Mouse (Mus musculus): ENCODE measurements around the gene S1pr4. TPM values are rescaled to one million over a fixed set of nuclear protein-coding genes. Genes with fewer than 3 reads are reported as not detected.
A peak's percentile ranks its signal among the peaks of the same experiment; 100 is the strongest.

The S1pr4 gene
- polyA plus RNA-seq, 1 experiment from 2014 or later = 1.3 TPM

GRCm38 (mm10) chr10:81519227-81519977, 19.5 kb upstream of the S1pr4 start:
- TF ChIP-seq CTCF (IDR thresholded peaks at IDR 0.05; ENCODE audit: low read depth) = no peak
- H3K9ac ChIP-seq = no peak overlapping the region
- no peak for ATAC-seq (ENCODE audit: insufficient read depth)
- DNase-seq = peak; percentile 23
- no peaks in the 10 kb centered on the region for H3K9me3 ChIP-seq (ENCODE audit: low read depth, low read length)
- no peak overlapping the region for H3K27ac ChIP-seq (ENCODE audit: low read depth)
- H3K4me3 ChIP-seq (ENCODE audit: low read depth, low read length) = no peak overlapping the region
- no peak overlapping the region for H3K4me2 ChIP-seq
- no peaks in the 10 kb centered on the region for H3K27me3 ChIP-seq (ENCODE audit: insufficient read depth, low read length)
- 73% methylated on average over 6 of the region's 6 CpGs for WGBS
- H3K4me1 ChIP-seq (ENCODE audit: insufficient read depth) = no peaks in the 10 kb centered on the region
- no peaks in the 10 kb centered on the region for H3K36me3 ChIP-seq (ENCODE audit: insufficient read depth)

- no peaks in the 10 kb centered on the region for H3K4me1 ChIP-seq (ENCODE audit: insufficient read depth)
Measured at GRCm38 (mm10) chr10:81518546-81518945, 18.6 kb upstream of the S1pr4 start.

GRCm38 (mm10) chr10:81517227-81517626, 17.3 kb upstream of the S1pr4 start:
- H3K4me1 ChIP-seq (ENCODE audit: insufficient read depth) = no peaks in the 10 kb centered on the region
- H3K27ac ChIP-seq (ENCODE audit: low read depth) = no peak overlapping the region
- no peak overlapping the region for H3K4me2 ChIP-seq
- no peaks in the 10 kb centered on the region for H3K27me3 ChIP-seq (ENCODE audit: insufficient read depth, low read length)
- no peaks in the 10 kb centered on the region for H3K36me3 ChIP-seq (ENCODE audit: insufficient read depth)
- DNase-seq = no peak
- ATAC-seq (ENCODE audit: insufficient read depth) = no peak
- H3K4me3 ChIP-seq (ENCODE audit: low read depth, low read length) = no peak overlapping the region
- no peak for TF ChIP-seq CTCF (IDR thresholded peaks at IDR 0.05; ENCODE audit: low read depth)
- WGBS = 76% methylated on average over 8 of the region's 8 CpGs
- no peak overlapping the region for H3K9ac ChIP-seq
- no peaks in the 10 kb centered on the region for H3K9me3 ChIP-seq (ENCODE audit: low read depth, low read length)

More at GRCm38 (mm10) chr10:81518546-81518945, 18.6 kb upstream of the S1pr4 start:
- 11% methylated on average over 4 of the region's 4 CpGs for WGBS
- Histone ChIP-seq H3K9ac (no peak overlapping the region), H3K27ac (ENCODE audit: low read depth) (no peak overlapping the region), H3K36me3 (ENCODE audit: insufficient read depth) (no peaks in the 10 kb centered on the region), H3K4me3 (ENCODE audit: low read depth, low read length) (no peak overlapping the region), H3K27me3 (ENCODE audit: insufficient read depth, low read length) (no peaks in the 10 kb centered on the region), H3K4me2 (no peak overlapping the region), H3K9me3 (ENCODE audit: low read depth, low read length) (no peaks in the 10 kb centered on the region)
- TF ChIP-seq CTCF (IDR thresholded peaks at IDR 0.05; ENCODE audit: low read depth) = peak; percentile 78
- ATAC-seq (ENCODE audit: insufficient read depth) (no peak), DNase-seq (peak; percentile 79)

GRCm38 (mm10) chr10:81513798-81514197, 13.9 kb upstream of the S1pr4 start:
- WGBS = 79% methylated on average over 5 of the region's 5 CpGs
- no peaks in the 10 kb centered on the region for H3K27me3 ChIP-seq (ENCODE audit: insufficient read depth, low read length)

GRCm38 (mm10) chr10:81510246-81510810, 10.4 kb upstream of the S1pr4 start:
- WGBS = 71% methylated on average over 14 of the region's 14 CpGs
- Histone ChIP-seq H3K27ac (ENCODE audit: low read depth) (no peak overlapping the region), H3K9me3 (ENCODE audit: low read depth, low read length) (no peaks in the 10 kb centered on the region), H3K36me3 (ENCODE audit: insufficient read depth) (no peaks in the 10 kb centered on the region), H3K4me2 (no peak overlapping the region), H3K4me1 (ENCODE audit: insufficient read depth) (no peaks in the 10 kb centered on the region), H3K4me3 (ENCODE audit: low read depth, low read length) (no peak overlapping the region), H3K27me3 (ENCODE audit: insufficient read depth, low read length) (no peaks in the 10 kb centered on the region), H3K9ac (no peak overlapping the region)
- no peak for TF ChIP-seq CTCF (IDR thresholded peaks at IDR 0.05; ENCODE audit: low read depth)
- ATAC-seq (ENCODE audit: insufficient read depth) = no peak
- no peak for DNase-seq

More at GRCm38 (mm10) chr10:81513798-81514197, 13.9 kb upstream of the S1pr4 start:
- peak; percentile 31 for TF ChIP-seq CTCF (IDR thresholded peaks at IDR 0.05; ENCODE audit: low read depth)
- DNase-seq = no peak
- no peaks in the 10 kb centered on the region for H3K9me3 ChIP-seq (ENCODE audit: low read depth, low read length)
- H3K36me3 ChIP-seq (ENCODE audit: insufficient read depth) = no peaks in the 10 kb centered on the region
- no peak overlapping the region for H3K9ac ChIP-seq
- no peak for ATAC-seq (ENCODE audit: insufficient read depth)
- H3K4me1 ChIP-seq (ENCODE audit: insufficient read depth) = no peaks in the 10 kb centered on the region
- H3K27ac ChIP-seq (ENCODE audit: low read depth) = no peak overlapping the region
- no peak overlapping the region for H3K4me2 ChIP-seq
- H3K4me3 ChIP-seq (ENCODE audit: low read depth, low read length) = no peak overlapping the region

GRCm38 (mm10) chr10:81507691-81508489, 8.0 kb upstream of the S1pr4 start:
- DNase-seq = no peak
- no peak overlapping the region for H3K9ac ChIP-seq
- no peak for TF ChIP-seq CTCF (IDR thresholded peaks at IDR 0.05; ENCODE audit: low read depth)
- no peaks in the 10 kb centered on the region for H3K4me1 ChIP-seq (ENCODE audit: insufficient read depth)
- no peak for ATAC-seq (ENCODE audit: insufficient read depth)
- H3K4me3 ChIP-seq (ENCODE audit: low read depth, low read length) = no peak overlapping the region
- H3K9me3 ChIP-seq (ENCODE audit: low read depth, low read length) = no peaks in the 10 kb centered on the region
- no peak overlapping the region for H3K27ac ChIP-seq (ENCODE audit: low read depth)
- 63% methylated on average over 13 of the region's 13 CpGs for WGBS
- H3K36me3 ChIP-seq (ENCODE audit: insufficient read depth) = no peaks in the 10 kb centered on the region
- H3K4me2 ChIP-seq = no peak overlapping the region
- H3K27me3 ChIP-seq (ENCODE audit: insufficient read depth, low read length) = no peaks in the 10 kb centered on the region

GRCm38 (mm10) chr10:81507095-81507494, 7.2 kb upstream of the S1pr4 start:
- Histone ChIP-seq H3K4me1 (ENCODE audit: insufficient read depth) (no peaks in the 10 kb centered on the region), H3K4me2 (no peak overlapping the region), H3K4me3 (ENCODE audit: low read depth, low read length) (no peak overlapping the region), H3K36me3 (ENCODE audit: insufficient read depth) (no peaks in the 10 kb centered on the region), H3K27me3 (ENCODE audit: insufficient read depth, low read length) (no peaks in the 10 kb centered on the region), H3K27ac (ENCODE audit: low read depth) (no peak overlapping the region), H3K9ac (no peak overlapping the region), H3K9me3 (ENCODE audit: low read depth, low read length) (no peaks in the 10 kb centered on the region)
- TF ChIP-seq CTCF (IDR thresholded peaks at IDR 0.05; ENCODE audit: low read depth) = no peak
- no peak for ATAC-seq (ENCODE audit: insufficient read depth)
- WGBS = 25% methylated on average over 6 of the region's 6 CpGs
- no peak for DNase-seq

Data from lung, embryonic 14.5 days (tissue).